Mouse (Mus musculus): Measurements from ENCODE around the gene Dync1li1.

- TF ChIP-seq POLR2A (IDR thresholded peaks at IDR 0.05; ENCODE audit: borderline replicate concordance, extremely low read depth, low read depth, low read length) (no peak), CTCF (IDR thresholded peaks at IDR 0.05; ENCODE audit: insufficient read depth, low read length) (no peak)
Measured at GRCm38 (mm10) chr9:114647506-114648432, 40.8 kb upstream of the Dync1li1 start.

Measured in lung, adult 2 months (tissue).